Mouse (Mus musculus): ENCODE measurements around the gene Crebbp. TPM values are rescaled to one million over a fixed set of nuclear protein-coding genes. Genes with fewer than 3 reads are reported as not detected.
A peak's percentile ranks its signal among the peaks of the same experiment; 100 is the strongest.
"Not testable (repeated sequence)": the region's sequence is repeated elsewhere in the genome, so short reads cannot be mapped to it uniquely, and the experiment has no call there.

The Crebbp gene
- polyA plus RNA-seq, 1 experiment from 2014 or later, result 13.5 TPM

DNA sequence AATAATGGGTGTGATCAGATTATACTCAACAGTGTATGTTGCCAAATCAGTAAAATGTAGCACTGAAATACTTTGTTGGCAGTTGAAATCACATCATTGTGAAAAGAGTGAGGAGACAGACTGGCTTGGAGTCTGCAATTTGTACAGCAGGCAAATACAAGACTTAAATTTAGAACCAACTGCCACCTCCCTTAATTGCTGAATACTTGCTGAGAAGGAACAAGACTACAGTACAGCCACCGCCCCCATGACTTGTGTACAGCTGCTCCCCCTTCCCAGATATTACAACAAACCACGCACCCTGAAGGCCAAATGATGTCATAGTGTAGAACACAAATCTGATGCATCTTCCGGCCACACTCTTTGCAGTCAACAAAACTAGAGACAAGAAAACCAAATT lies 117.7 kb downstream of the Crebbp start:
- no peak overlapping the region for H3K4me3 ChIP-seq (ENCODE audit: inconsistent target)
- WGBS (ENCODE audit: missing documents), result 100% methylated on average over 3 of the region's 3 CpGs
- H3K27ac ChIP-seq, result no peak overlapping the region
- H3K79me2 ChIP-seq (ENCODE audit: inconsistent target), result no peaks in the 10 kb centered on the region
- peaks cover 86% of the 10 kb centered on the region for H3K36me3 ChIP-seq (ENCODE audit: inconsistent target)

- Histone ChIP-seq H3K79me2 (ENCODE audit: inconsistent target) (no peaks in the 10 kb centered on the region), H3K4me3 (ENCODE audit: inconsistent target) (no peak overlapping the region)
Measured at GRCm38 (mm10) chr16:4087214-4087913, 126.4 kb downstream of the Crebbp start.

GRCm38 (mm10) chr16:4085851-4086387 lies 127.9 kb downstream of the Crebbp start:
- WGBS (ENCODE audit: missing documents), result 92% methylated on average over 9 of the region's 9 CpGs
- Histone ChIP-seq H3K27ac (no peak overlapping the region), H3K79me2 (ENCODE audit: inconsistent target) (no peaks in the 10 kb centered on the region), H3K4me3 (ENCODE audit: inconsistent target) (no peak overlapping the region), H3K36me3 (ENCODE audit: inconsistent target) (peaks cover 73% of the 10 kb centered on the region)

More at GRCm38 (mm10) chr16:4087214-4087913, 126.4 kb downstream of the Crebbp start:
- WGBS (ENCODE audit: missing documents), result 97% methylated on average over 8 of the region's 8 CpGs
- Histone ChIP-seq H3K27ac (no peak overlapping the region), H3K36me3 (ENCODE audit: inconsistent target) (peaks cover 88% of the 10 kb centered on the region)

- Histone ChIP-seq H3K27ac (no peak overlapping the region), H3K4me3 (ENCODE audit: inconsistent target) (no peak overlapping the region), H3K79me2 (ENCODE audit: inconsistent target) (no peaks in the 10 kb centered on the region), H3K36me3 (ENCODE audit: inconsistent target) (peaks cover 65% of the 10 kb centered on the region)
- 94% methylated on average over 6 of the region's 7 CpGs for WGBS (ENCODE audit: missing documents)
Measured at GRCm38 (mm10) chr16:4085051-4085450, 128.7 kb downstream of the Crebbp start.

GRCm38 (mm10) chr16:4080419-4080818 lies 133.4 kb downstream of the Crebbp start:
- WGBS (ENCODE audit: missing documents), result 76% methylated on average over 3 of the region's 3 CpGs
- not testable (repeated sequence) for H3K27ac ChIP-seq; H3K4me3 ChIP-seq (ENCODE audit: inconsistent target)
- Histone ChIP-seq H3K36me3 (ENCODE audit: inconsistent target) (peaks cover 22% of the 10 kb centered on the region; the same call in 1 of the 2 replicates), H3K79me2 (ENCODE audit: inconsistent target) (peaks cover 19% of the 10 kb centered on the region)

DNA sequence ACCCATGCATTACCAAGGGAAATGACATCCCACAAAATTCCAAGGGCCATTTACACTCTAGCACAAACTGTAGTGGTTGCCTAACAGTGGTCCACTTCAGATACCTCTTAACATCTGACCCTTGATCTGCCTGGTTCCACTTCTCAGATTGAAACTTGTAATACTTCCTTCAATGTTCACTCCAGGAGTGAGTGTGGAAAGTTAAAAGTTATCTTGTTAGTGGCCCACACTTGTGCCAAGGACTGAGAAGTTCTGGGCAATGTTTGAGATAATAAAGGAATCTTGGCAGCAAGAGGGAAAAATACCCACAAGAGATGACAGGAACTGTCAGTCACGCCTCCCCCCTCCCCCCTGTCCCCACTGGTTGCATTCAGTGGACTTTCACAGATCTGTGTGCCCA lies 134.1 kb downstream of the Crebbp start:
- WGBS (ENCODE audit: missing documents), result 56% methylated on average over 1 of the region's 1 CpGs
- no peak overlapping the region for H3K4me3 ChIP-seq (ENCODE audit: inconsistent target)
- H3K79me2 ChIP-seq (ENCODE audit: inconsistent target), result peaks cover 27% of the 10 kb centered on the region
- H3K27ac ChIP-seq, result no peak overlapping the region
- peaks cover 14% of the 10 kb centered on the region; the same call in 1 of the 2 replicates for H3K36me3 ChIP-seq (ENCODE audit: inconsistent target)

GRCm38 (mm10) chr16:4078302-4078701 lies 135.5 kb downstream of the Crebbp start:
- Histone ChIP-seq H3K27ac (peak overlapping the region; percentile 76), H3K4me3 (ENCODE audit: inconsistent target) (peak overlapping the region; percentile 84)

DNA sequence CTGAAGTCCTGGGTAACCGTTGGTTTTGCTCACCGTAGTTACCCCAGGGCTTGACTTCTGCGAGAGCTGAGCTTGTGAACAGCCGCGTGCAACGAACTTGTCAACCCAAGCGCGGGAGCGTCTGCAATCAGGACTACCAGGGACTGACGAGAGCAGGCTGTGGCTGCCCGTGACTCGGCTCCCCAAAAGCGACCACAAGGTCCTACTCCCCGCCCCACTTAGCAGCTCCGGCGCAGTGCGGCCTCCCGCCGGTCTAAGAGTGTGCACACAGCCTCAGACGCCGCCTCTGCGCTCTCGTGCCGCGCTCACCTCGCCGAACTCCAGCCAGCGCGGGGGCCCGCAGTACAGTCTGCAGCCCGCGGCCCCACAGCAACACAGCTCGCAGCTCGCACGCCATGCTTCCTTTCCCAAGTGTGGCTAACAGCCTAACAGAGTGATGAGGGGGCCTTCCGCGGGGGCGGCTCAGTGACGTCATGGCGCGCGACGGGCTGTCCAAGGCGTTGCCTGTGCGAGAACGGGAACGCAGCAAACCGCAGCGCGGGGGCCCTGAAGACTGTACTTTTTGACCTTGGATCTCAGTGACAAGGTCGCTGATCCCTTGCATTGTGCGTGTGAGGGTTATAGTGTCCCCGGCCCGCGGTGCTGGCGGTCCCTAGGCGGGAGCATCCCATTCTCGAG lies 136.3 kb downstream of the Crebbp start, which contains the start of gene Trap1:
TSS of gene Trap1 (minus strand) at position 444 of the 678 bp plus-strand sequence.
- H3K4me3 ChIP-seq (ENCODE audit: inconsistent target), result peak within 1 kb of the TSS; percentile 84
- H3K79me2 ChIP-seq (ENCODE audit: inconsistent target), result peaks cover 48% of the 10 kb centered on the region
- WGBS (ENCODE audit: missing documents), result under 1% methylated on average over 57 of the region's 58 CpGs
- peak within 1 kb of the TSS; percentile 76 for H3K27ac ChIP-seq
- no peaks in the 10 kb centered on the region for H3K36me3 ChIP-seq (ENCODE audit: inconsistent target)

More at GRCm38 (mm10) chr16:4078302-4078701, 135.5 kb downstream of the Crebbp start:
- WGBS (ENCODE audit: missing documents), result 79% methylated on average over 8 of the region's 10 CpGs
- not testable (repeated sequence) for H3K36me3 ChIP-seq (ENCODE audit: inconsistent target)
- H3K79me2 ChIP-seq (ENCODE audit: inconsistent target), result peaks cover 40% of the 10 kb centered on the region

- Histone ChIP-seq H3K4me3 (ENCODE audit: inconsistent target) (no peak overlapping the region), H3K27ac (no peak overlapping the region), H3K36me3 (ENCODE audit: inconsistent target) (no peaks in the 10 kb centered on the region), H3K79me2 (ENCODE audit: inconsistent target) (peaks cover 57% of the 10 kb centered on the region)
- 12% methylated on average over 3 of the region's 3 CpGs for WGBS (ENCODE audit: missing documents)
Measured at GRCm38 (mm10) chr16:4074836-4075235, 139.0 kb downstream of the Crebbp start.

- no peaks in the 10 kb centered on the region for H3K36me3 ChIP-seq (ENCODE audit: inconsistent target)
- 61% methylated on average over 6 of the region's 6 CpGs for WGBS (ENCODE audit: missing documents)
- no peak overlapping the region for H3K4me3 ChIP-seq (ENCODE audit: inconsistent target)
- H3K27ac ChIP-seq, result no peak overlapping the region
- H3K79me2 ChIP-seq (ENCODE audit: inconsistent target), result peaks cover 59% of the 10 kb centered on the region
Measured at GRCm38 (mm10) chr16:4074297-4074696, 139.5 kb downstream of the Crebbp start.

DNA sequence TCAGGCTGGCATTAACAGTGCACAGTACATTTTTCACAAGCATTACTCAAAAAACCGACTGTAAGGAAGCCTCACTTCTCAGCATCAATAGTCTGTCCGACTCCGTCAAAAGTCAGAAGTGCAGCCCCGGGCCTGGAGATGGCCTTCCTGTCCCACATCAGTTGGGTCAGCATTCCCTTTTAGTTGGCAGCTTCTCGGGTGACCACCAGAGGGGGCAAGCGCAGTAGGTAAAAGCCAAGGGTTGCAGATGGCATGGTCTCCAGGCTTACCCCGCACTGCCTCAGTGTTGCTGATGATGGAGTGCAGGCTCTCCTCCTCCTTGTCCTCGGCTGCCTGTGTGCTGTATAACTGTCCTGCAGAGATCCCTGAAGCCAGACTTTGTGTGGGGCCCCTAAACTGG lies 145.2 kb downstream of the Crebbp start:
- H3K4me3 ChIP-seq (ENCODE audit: inconsistent target), result no peak overlapping the region
- WGBS (ENCODE audit: missing documents), result 77% methylated on average over 8 of the region's 8 CpGs
- H3K27ac ChIP-seq, result no peak overlapping the region
- H3K36me3 ChIP-seq (ENCODE audit: inconsistent target), result peaks cover 27% of the 10 kb centered on the region
- H3K79me2 ChIP-seq (ENCODE audit: inconsistent target), result peaks cover 24% of the 10 kb centered on the region

DNA sequence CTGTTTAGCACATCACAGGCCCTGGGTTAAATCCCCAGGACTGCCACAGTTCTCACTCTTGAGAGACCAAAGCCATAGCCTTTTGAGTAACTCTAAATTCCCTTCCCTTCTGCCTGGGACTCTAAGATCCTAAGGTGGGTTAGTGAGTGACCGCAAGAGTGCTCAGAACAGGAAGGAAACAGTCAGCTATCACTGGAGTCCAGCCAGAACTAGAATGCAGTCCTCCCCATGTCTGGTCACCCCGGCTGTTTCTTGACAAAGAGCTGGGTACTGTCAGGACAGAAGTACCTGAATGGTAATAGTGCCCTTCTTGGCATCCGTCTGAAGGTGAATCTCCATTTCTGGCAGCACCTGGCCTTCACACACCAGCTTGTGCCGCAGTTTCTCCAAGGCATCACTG lies 148.9 kb downstream of the Crebbp start:
- peaks cover 55% of the 10 kb centered on the region for H3K36me3 ChIP-seq (ENCODE audit: inconsistent target)
- no peak overlapping the region for H3K27ac ChIP-seq
- peaks cover 6% of the 10 kb centered on the region; the same call in 1 of the 2 replicates for H3K79me2 ChIP-seq (ENCODE audit: inconsistent target)
- 83% methylated on average over 4 of the region's 4 CpGs for WGBS (ENCODE audit: missing documents)
- no peak overlapping the region for H3K4me3 ChIP-seq (ENCODE audit: inconsistent target)

GRCm38 (mm10) chr16:4053811-4054210 lies 160.0 kb downstream of the Crebbp start:
- no peak overlapping the region for H3K4me3 ChIP-seq (ENCODE audit: inconsistent target)
- H3K79me2 ChIP-seq (ENCODE audit: inconsistent target), result no peaks in the 10 kb centered on the region
- peaks cover 67% of the 10 kb centered on the region for H3K36me3 ChIP-seq (ENCODE audit: inconsistent target)
- H3K27ac ChIP-seq, result no peak overlapping the region
- 93% methylated on average over 3 of the region's 3 CpGs for WGBS (ENCODE audit: missing documents)

- H3K4me3 ChIP-seq (ENCODE audit: inconsistent target), result no peak overlapping the region
- WGBS (ENCODE audit: missing documents), result 100% methylated on average over 4 of the region's 4 CpGs
- H3K79me2 ChIP-seq (ENCODE audit: inconsistent target), result no peaks in the 10 kb centered on the region
- H3K27ac ChIP-seq, result no peak overlapping the region
- H3K36me3 ChIP-seq (ENCODE audit: inconsistent target), result peaks cover 67% of the 10 kb centered on the region
Measured at GRCm38 (mm10) chr16:4052601-4053000, 161.2 kb downstream of the Crebbp start.

DNA sequence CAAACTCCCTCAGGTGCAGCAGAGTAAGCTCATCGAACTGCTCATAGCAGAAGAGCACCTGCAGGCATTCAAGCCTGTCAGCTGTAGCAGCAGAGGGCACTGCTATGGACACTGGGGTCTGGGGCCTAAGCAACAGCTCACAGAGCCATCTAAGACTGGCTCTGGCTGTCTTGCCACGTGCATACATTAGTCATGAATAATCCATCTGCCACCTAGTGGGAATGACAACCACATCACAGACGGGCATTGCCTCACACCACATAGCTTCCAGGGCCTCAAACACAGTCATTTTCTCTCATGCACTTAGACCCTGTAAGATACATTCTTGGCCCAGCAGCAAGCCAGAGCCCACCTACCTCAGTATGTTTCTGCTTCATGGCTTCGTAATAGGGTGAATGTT lies 168.3 kb downstream of the Crebbp start:
- H3K4me3 ChIP-seq (ENCODE audit: inconsistent target), result no peak overlapping the region
- 91% methylated on average over 4 of the region's 4 CpGs for WGBS (ENCODE audit: missing documents)
- H3K79me2 ChIP-seq (ENCODE audit: inconsistent target), result no peaks in the 10 kb centered on the region
- peaks cover 60% of the 10 kb centered on the region for H3K36me3 ChIP-seq (ENCODE audit: inconsistent target)
- H3K27ac ChIP-seq, result no peak overlapping the region

All from macrophage (primary cell).